Mouse (Mus musculus) heart, embryonic 10.5 days (tissue): ENCODE results near the gene Gfod1. TPM values are rescaled to one million over a fixed set of nuclear protein-coding genes. Genes with fewer than 3 reads are reported as not detected.

Experiments
- DNase-seq: peaks from one replicate; pipeline ENCODE4 v3.0.0-alpha.2; 2017; ENCODE audit warnings: low spot score
- H3K27ac ChIP-seq: fragments of 300-500 bp; sonication (generic); 2 replicates; pipeline ENCODE4 v1.5.1; 2016; ENCODE audit warnings: mild to moderate bottlenecking
- H3K27me3 ChIP-seq: fragments of 300-500 bp; sonication (generic); 2 replicates; pipeline ENCODE4 v1.6.1; 2016; ENCODE audit warnings: mild to moderate bottlenecking; ENCODE audit not compliant: poor library complexity, insufficient read depth, severe bottlenecking
- H3K36me3 ChIP-seq: fragments of 300-500 bp; sonication (generic); 2 replicates; pipeline ENCODE4 v1.6.1; 2016; ENCODE audit warnings: mild to moderate bottlenecking, moderate library complexity
- H3K4me1 ChIP-seq: fragments of 300-500 bp; sonication (generic); 2 replicates; pipeline ENCODE4 v1.6.1; 2016; ENCODE audit warnings: mild to moderate bottlenecking
- H3K4me3 ChIP-seq: fragments of 300-500 bp; sonication (generic); 2 replicates; pipeline ENCODE4 v1.5.1; 2016; ENCODE audit warnings: mild to moderate bottlenecking, moderate library complexity
- H3K9me3 ChIP-seq: fragments of 300-500 bp; sonication (generic); 2 replicates; pipeline ENCODE4 v1.6.1; 2016; ENCODE audit warnings: mild to moderate bottlenecking, moderate library complexity
- WGBS: fragments of 180-500 bp; shearing (Covaris S2); methylation state at CpG from one replicate; pipeline ENCODE4 v1.1.7; 2016; 5-methylcytosine and 5-hydroxymethylcytosine counted together
- polyA plus RNA-seq: library from polyadenylated mRNA; unstranded; fragments of >200 nt; fragmentation: Nextera tagmentation; extraction: Ambion mirVana; gene quantifications from 2 replicates; pipeline ENCODE4 v1.2.1, GENCODE M21; 2016

Gene Gfod1
- polyA plus RNA-seq, 1 experiment from 2014 or later: 0.88 TPM

GRCm38 (mm10) chr13:43183248-43184055, 120.5 kb downstream of the Gfod1 start:
- H3K4me3 ChIP-seq: peak overlapping the region; percentile 42
- H3K9me3 ChIP-seq: no peaks in the 10 kb centered on the region
- H3K4me1 ChIP-seq: peaks cover 41% of the 10 kb centered on the region
- peak overlapping the region; percentile 47; the same call in 1 of the 2 replicates for H3K27ac ChIP-seq
- 0 out of 2 replicates have a peak, but pooled peaks cover 2% of the 10 kb centered on the region for H3K36me3 ChIP-seq
- WGBS: 63% methylated on average over 8 of the region's 8 CpGs
- DNase-seq: no peak
- 0 out of 2 replicates have a peak, but pooled peaks cover 5% of the 10 kb centered on the region for H3K27me3 ChIP-seq

DNA sequence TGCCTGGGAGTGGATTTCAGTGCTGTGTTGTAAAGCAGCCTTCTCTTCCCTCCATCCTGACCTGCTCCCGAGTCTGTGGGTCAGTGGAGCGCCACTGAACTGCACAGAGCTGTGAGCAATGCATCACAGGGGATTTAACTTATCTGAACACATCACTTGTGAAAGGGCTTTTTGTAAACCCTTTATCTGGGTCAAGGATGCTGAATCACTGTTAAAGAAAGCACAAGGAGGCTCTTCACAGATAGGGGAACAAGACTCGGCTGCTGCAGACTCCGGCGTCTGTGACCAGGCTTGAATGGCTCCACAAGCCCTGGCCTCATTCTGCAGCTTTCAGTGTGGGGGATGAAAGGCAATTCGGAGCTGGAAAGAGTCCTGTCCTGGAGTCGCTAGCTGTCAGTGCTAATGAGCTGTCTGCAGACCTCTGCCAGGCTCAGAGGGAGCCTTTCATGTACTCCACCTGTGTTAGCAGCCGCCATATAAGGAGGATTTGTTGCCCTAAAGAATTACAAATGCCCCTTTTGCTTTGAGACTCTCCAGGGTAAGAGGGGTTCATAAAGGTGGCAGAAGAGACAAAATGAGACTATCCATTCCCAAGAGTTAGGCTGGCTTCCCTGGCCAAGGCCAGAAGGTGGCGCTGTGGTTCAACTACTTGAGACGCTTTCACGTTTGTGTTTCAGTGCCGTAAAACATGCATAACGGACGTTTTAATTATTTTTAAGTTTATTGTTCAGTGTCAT, 121.3 kb downstream of the Gfod1 start:
- Histone ChIP-seq H3K36me3 (0 out of 2 replicates have a peak, but pooled peaks cover 2% of the 10 kb centered on the region), H3K27ac (peak overlapping the region; percentile 47), H3K27me3 (0 out of 2 replicates have a peak, but pooled peaks cover 5% of the 10 kb centered on the region), H3K4me1 (peaks cover 41% of the 10 kb centered on the region), H3K4me3 (peak overlapping the region; percentile 42), H3K9me3 (no peaks in the 10 kb centered on the region)
- peak; percentile 90 for DNase-seq
- 8% methylated on average over 14 of the region's 14 CpGs for whole genome bisulfite sequencing

GRCm38 (mm10) chr13:43181104-43181503, 122.9 kb downstream of the Gfod1 start:
- no peaks in the 10 kb centered on the region for H3K9me3 ChIP-seq
- no peaks in the 10 kb centered on the region for H3K36me3 ChIP-seq
- H3K4me3 ChIP-seq: no peak overlapping the region
- no peak for DNase-seq
- WGBS: 53% methylated on average over 7 of the region's 7 CpGs
- H3K27me3 ChIP-seq: 0 out of 2 replicates have a peak, but pooled peaks cover 5% of the 10 kb centered on the region
- H3K4me1 ChIP-seq: peaks cover 41% of the 10 kb centered on the region
- H3K27ac ChIP-seq: no peak overlapping the region

GRCm38 (mm10) chr13:43177317-43177716, 126.7 kb downstream of the Gfod1 start:
- DNase-seq: no peak
- Histone ChIP-seq H3K4me1 (peaks cover 24% of the 10 kb centered on the region), H3K36me3 (no peaks in the 10 kb centered on the region), H3K4me3 (no peak overlapping the region), H3K27me3 (0 out of 2 replicates have a peak, but pooled peaks cover 5% of the 10 kb centered on the region), H3K27ac (no peak overlapping the region), H3K9me3 (no peaks in the 10 kb centered on the region)
- 90% methylated on average over 7 of the region's 7 CpGs for WGBS

DNA sequence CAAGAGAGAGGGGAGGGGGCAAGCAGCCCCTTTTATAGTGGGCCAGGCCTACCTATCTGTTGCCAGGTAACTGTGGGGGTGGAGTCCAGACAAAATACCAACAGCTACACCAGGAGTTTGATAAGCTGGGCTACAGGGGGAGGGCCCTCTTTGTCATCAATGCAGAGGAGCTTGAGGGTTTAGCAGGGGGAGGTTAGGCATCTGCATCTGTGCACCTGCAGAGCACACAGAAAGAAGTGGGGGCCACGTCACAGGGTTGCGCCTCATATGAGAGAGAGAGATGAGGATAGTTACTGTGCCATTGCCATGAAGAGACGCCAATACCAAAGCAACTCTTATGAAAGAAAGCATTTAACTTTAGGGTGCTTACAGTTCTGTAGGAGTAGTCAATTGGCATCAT, 127.3 kb downstream of the Gfod1 start:
- H3K9me3 ChIP-seq: no peaks in the 10 kb centered on the region
- no peak overlapping the region for H3K27ac ChIP-seq
- H3K36me3 ChIP-seq: no peaks in the 10 kb centered on the region
- H3K27me3 ChIP-seq: 0 out of 2 replicates have a peak, but pooled peaks cover 4% of the 10 kb centered on the region
- DNase-seq: no peak
- WGBS: 93% methylated on average over 3 of the region's 3 CpGs
- no peak overlapping the region for H3K4me3 ChIP-seq
- peaks cover 25% of the 10 kb centered on the region for H3K4me1 ChIP-seq

- no peaks in the 10 kb centered on the region for H3K9me3 ChIP-seq
- peak; percentile 87 for DNase-seq
- H3K27me3 ChIP-seq: no peaks in the 10 kb centered on the region
- H3K4me3 ChIP-seq: no peak overlapping the region
- 14% methylated on average over 9 of the region's 9 CpGs for WGBS
- peak overlapping the region; percentile 47; the same call in 1 of the 2 replicates for H3K27ac ChIP-seq
- H3K36me3 ChIP-seq: 0 out of 2 replicates have a peak, but pooled peaks cover 5% of the 10 kb centered on the region
- peaks cover 19% of the 10 kb centered on the region for H3K4me1 ChIP-seq
Observed at GRCm38 (mm10) chr13:43173262-43173661, 130.7 kb downstream of the Gfod1 start.

- WGBS: 16% methylated on average over 14 of the region's 14 CpGs
- 0 out of 2 replicates have a peak, but pooled peaks cover 5% of the 10 kb centered on the region for H3K36me3 ChIP-seq
- peak overlapping the region; percentile 75 for H3K4me3 ChIP-seq
- no peaks in the 10 kb centered on the region for H3K27me3 ChIP-seq
- DNase-seq: no peak
- peak overlapping the region; percentile 90 for H3K27ac ChIP-seq
- no peaks in the 10 kb centered on the region for H3K9me3 ChIP-seq
- peaks cover 19% of the 10 kb centered on the region for H3K4me1 ChIP-seq
Observed at GRCm38 (mm10) chr13:43172036-43172713, 131.8 kb downstream of the Gfod1 start.

DNA sequence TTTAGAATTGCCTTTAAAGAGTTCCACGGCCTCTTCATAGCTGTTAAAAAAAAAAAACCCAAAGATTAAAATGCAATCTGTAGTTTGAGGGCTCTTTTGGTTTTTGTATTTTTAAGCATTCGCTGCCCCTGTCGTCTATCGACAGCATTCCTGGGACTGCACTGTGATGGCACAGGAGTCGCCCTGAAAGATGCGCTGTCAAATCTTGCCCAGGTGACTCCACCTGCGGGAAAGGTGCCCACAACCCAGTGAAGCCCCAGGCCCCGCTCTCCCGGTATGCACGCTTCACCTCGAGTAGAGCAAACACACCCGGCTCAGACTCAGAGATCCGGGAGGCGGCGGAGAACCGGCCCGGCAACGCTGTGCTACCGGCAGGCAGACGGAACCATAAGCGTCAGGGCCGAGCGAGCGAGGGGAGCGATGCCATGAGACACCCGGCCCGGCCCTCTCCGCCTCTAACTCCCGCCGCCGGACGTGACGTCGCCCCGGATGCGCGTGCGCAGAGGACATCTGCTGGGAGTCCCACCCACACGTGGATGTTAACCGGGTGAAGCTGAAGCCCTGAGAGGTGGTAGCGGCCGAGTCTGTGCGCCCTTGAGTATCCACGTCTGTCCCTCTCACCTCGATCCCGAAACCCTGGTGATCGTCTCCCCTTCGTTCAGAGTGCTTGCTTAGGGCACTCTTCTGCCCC, 132.8 kb downstream of the Gfod1 start, which contains the start of gene Tbc1d7:
Gene Tbc1d7 (minus strand): TSS at position 482 of the 691 bp plus-strand sequence.
- peaks cover 19% of the 10 kb centered on the region for H3K4me1 ChIP-seq
- H3K27me3 ChIP-seq: no peaks in the 10 kb centered on the region
- H3K9me3 ChIP-seq: no peaks in the 10 kb centered on the region
- peak within 1 kb of the TSS; percentile 75 for H3K4me3 ChIP-seq
- DNase-seq: peak; percentile 98
- H3K27ac ChIP-seq: peak within 1 kb of the TSS; percentile 90
- H3K36me3 ChIP-seq: 0 out of 2 replicates have a peak, but pooled peaks cover 9% of the 10 kb centered on the region
- under 1% methylated on average over 48 of the region's 48 CpGs for WGBS

DNA sequence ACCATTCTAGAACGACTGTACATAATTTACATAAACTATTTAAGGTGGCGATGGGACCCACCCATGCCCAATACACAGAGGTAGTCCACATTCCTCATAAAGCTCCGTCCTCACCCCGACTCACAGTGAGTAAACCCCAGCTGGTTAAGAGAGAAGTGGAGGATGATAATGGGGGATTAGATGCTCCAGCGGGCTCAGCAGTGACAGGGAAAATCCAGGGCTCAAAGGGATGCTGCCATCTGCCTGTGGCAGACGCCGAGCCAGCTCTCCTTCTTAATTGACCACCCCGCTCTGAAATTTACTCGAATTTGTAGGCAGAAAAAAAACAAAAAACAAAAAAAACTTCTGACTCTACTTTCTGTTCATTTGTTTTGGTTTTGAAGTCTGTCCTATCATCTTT, 136.3 kb downstream of the Gfod1 start:
- WGBS: 77% methylated on average over 9 of the region's 9 CpGs
- Histone ChIP-seq H3K27me3 (no peaks in the 10 kb centered on the region), H3K36me3 (peaks cover 31% of the 10 kb centered on the region), H3K9me3 (no peaks in the 10 kb centered on the region), H3K27ac (no peak overlapping the region), H3K4me1 (peaks cover 12% of the 10 kb centered on the region), H3K4me3 (no peak overlapping the region)
- DNase-seq: no peak

- Histone ChIP-seq H3K4me1 (peaks cover 7% of the 10 kb centered on the region; the same call in 1 of the 2 replicates), H3K36me3 (peaks cover 24% of the 10 kb centered on the region), H3K9me3 (no peaks in the 10 kb centered on the region), H3K27ac (no peak overlapping the region), H3K4me3 (no peak overlapping the region), H3K27me3 (no peaks in the 10 kb centered on the region)
- 51% methylated on average over 3 of the region's 3 CpGs for WGBS
- no peak for DNase-seq
Observed at GRCm38 (mm10) chr13:43159429-43159828, 144.5 kb downstream of the Gfod1 start.

DNA sequence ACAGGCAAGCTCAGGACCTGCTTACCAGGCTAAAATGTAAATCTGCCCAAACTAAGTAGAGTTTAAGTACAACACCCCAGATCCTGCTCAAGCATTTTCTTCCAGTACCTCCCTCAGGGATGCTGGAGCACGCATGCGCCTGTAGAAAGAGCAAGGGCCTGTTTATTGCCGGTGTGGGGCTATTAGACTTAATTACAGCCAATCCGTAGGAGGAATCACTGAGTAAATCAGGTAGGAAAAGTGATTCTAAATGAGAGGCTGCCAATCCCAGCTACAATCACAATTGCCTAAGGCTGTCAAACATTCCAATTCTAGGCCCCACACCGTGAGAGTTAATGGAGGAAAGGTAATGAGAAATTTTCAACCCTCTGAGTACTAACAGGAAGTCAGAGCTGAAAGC, 145.7 kb downstream of the Gfod1 start:
- peaks cover 7% of the 10 kb centered on the region; the same call in 1 of the 2 replicates for H3K4me1 ChIP-seq
- no peak overlapping the region for H3K4me3 ChIP-seq
- no peak for DNase-seq
- WGBS: 75% methylated on average over 5 of the region's 5 CpGs
- peaks cover 24% of the 10 kb centered on the region for H3K36me3 ChIP-seq
- H3K27me3 ChIP-seq: no peaks in the 10 kb centered on the region
- no peaks in the 10 kb centered on the region for H3K9me3 ChIP-seq
- H3K27ac ChIP-seq: no peak overlapping the region

DNA sequence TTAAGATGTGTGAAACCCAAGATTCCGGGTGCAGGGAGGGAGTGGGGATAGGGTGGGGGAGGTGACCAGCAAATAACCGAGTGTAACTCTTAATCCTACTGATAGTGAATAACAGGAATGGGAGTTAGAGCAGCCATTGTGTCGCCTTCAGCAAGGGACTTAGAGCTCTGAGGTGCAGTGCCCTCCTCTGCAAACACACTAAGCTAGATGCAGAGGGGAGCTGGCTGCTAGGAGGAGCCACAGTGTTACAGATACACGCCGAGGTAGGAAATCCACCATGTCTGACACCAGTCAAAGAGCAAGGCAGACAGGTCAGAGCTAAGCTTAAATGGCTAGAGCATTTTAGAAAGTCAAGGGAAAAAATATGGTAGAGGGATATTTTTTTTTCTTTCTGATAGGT, 146.6 kb downstream of the Gfod1 start:
- no peak for DNase-seq
- peaks cover 26% of the 10 kb centered on the region for H3K36me3 ChIP-seq

More for the DNA sequence above, 146.6 kb downstream of the Gfod1 start:
- WGBS: 29% methylated on average over 5 of the region's 5 CpGs
- Histone ChIP-seq H3K4me3 (no peak overlapping the region), H3K27me3 (no peaks in the 10 kb centered on the region), H3K27ac (no peak overlapping the region; the same call in 1 of the 2 replicates), H3K9me3 (no peaks in the 10 kb centered on the region), H3K4me1 (peaks cover 7% of the 10 kb centered on the region; the same call in 1 of the 2 replicates)
